Mouse (Mus musculus): ENCODE measurements around the gene Pard3b.

The Pard3b gene

GRCm38 (mm10) chr1:62635203-62635602, 996.6 kb downstream of the Pard3b start:
- DNase-seq (ENCODE audit: low read depth, low spot score), result no peak

GRCm38 (mm10) chr1:62636906-62637673, 998.5 kb downstream of the Pard3b start:
- DNase-seq (ENCODE audit: low read depth, low spot score), result no peak

GRCm38 (mm10) chr1:62639012-62639411, 1000.4 kb downstream of the Pard3b start:
- no peak for DNase-seq (ENCODE audit: low read depth, low spot score)

GRCm38 (mm10) chr1:62639440-62639839, 1000.8 kb downstream of the Pard3b start:
- no peak for DNase-seq (ENCODE audit: low read depth, low spot score)

- DNase-seq (ENCODE audit: low read depth, low spot score), result no peak
Observed at GRCm38 (mm10) chr1:62644631-62645278, 1006.1 kb downstream of the Pard3b start.

- DNase-seq (ENCODE audit: low read depth, low spot score), result no peak
Observed at GRCm38 (mm10) chr1:62646812-62647211, 1008.2 kb downstream of the Pard3b start.

- no peak for DNase-seq (ENCODE audit: low read depth, low spot score)
Observed at GRCm38 (mm10) chr1:62648116-62648515, 1009.5 kb downstream of the Pard3b start.

- no peak for DNase-seq (ENCODE audit: low read depth, low spot score)
Observed at GRCm38 (mm10) chr1:62648591-62648990, 1010.0 kb downstream of the Pard3b start.

- no peak for DNase-seq (ENCODE audit: low read depth, low spot score)
Observed at GRCm38 (mm10) chr1:62650491-62650890, 1011.9 kb downstream of the Pard3b start.

- DNase-seq (ENCODE audit: low read depth, low spot score), result no peak
Observed at GRCm38 (mm10) chr1:62654436-62654835, 1015.8 kb downstream of the Pard3b start.

GRCm38 (mm10) chr1:62664960-62665645, 1026.5 kb downstream of the Pard3b start:
- no peak for DNase-seq (ENCODE audit: low read depth, low spot score)

GRCm38 (mm10) chr1:62665771-62666730, 1027.4 kb downstream of the Pard3b start:
- no peak for DNase-seq (ENCODE audit: low read depth, low spot score)

GRCm38 (mm10) chr1:62666780-62667179, 1028.2 kb downstream of the Pard3b start:
- DNase-seq (ENCODE audit: low read depth, low spot score), result no peak

GRCm38 (mm10) chr1:62678611-62679344, 1040.2 kb downstream of the Pard3b start:
- no peak for DNase-seq (ENCODE audit: low read depth, low spot score)

- no peak for DNase-seq (ENCODE audit: low read depth, low spot score)
Observed at GRCm38 (mm10) chr1:62679466-62679865, 1040.8 kb downstream of the Pard3b start.

- DNase-seq (ENCODE audit: low read depth, low spot score), result no peak
Observed at GRCm38 (mm10) chr1:62682456-62683385, 1044.1 kb downstream of the Pard3b start.

GRCm38 (mm10) chr1:62683498-62683897, 1044.9 kb downstream of the Pard3b start:
- no peak for DNase-seq (ENCODE audit: low read depth, low spot score)

- no peak for DNase-seq (ENCODE audit: low read depth, low spot score)
Observed at GRCm38 (mm10) chr1:62687511-62687910, 1048.9 kb downstream of the Pard3b start.

- DNase-seq (ENCODE audit: low read depth, low spot score), result no peak
Observed at GRCm38 (mm10) chr1:62691175-62691574, 1052.6 kb downstream of the Pard3b start.
